10 mouse cellular contexts compared by ENCODE assay signal in the genomic region with DNA sequence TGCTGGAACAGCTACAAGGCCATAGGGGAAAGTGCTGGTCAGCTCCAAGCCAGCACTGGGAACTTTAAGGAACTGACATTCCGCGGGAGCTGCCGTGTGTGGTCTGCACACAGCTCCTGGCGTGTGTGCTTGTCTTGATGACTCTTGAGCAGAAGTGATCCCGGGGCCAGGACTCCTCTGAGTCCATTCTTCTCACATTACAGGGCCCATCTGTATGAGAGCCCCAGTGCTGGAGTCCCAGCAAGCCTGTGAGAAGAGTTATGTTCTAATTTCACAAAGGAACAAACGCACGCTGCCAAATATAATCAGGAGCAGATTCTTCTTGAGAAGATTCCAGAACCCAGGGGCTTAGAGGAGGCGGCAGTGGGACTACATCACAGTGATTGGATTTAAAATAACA. TPM values are rescaled to one million over a fixed set of nuclear protein-coding genes. Genes with fewer than 3 reads are reported as not detected.
DNase-seq lines count a peak whose midpoint lies in the region; ATAC-seq lines count a peak whose summit lies in the region.
"Had no signal": no experiment of that assay in that cellular context is flagged by ENCODE, and none has a peak within 500 bp of the region (broad histone marks: within the 10 kb centered on the region; RNA-seq: fewer than 3 reads in every experiment).

No protein-coding gene starts in this region.

- H3K9ac ChIP-seq in forebrain, embryonic 11.5 days (ENCODE audit: low read length) = no peak overlapping the region
- H3K9ac ChIP-seq in forebrain, embryonic 15.5 days (replicated peaks) = no peak overlapping the region
- H3K9ac ChIP-seq in lung, embryonic 15.5 days = no peak overlapping the region; the same call in 1 of the 2 replicates
- H3K9ac ChIP-seq in limb, embryonic 12.5 days (replicated peaks) = no peak overlapping the region
- H3K9ac ChIP-seq in hindbrain, embryonic 16.5 days (ENCODE audit: low read depth, low read length) = no peak overlapping the region
- H3K9ac ChIP-seq: hindbrain, embryonic 15.5 days; liver, embryonic 12.5 days had no signal

- no peaks in the 10 kb centered on the region for H3K9me3 ChIP-seq in forebrain, embryonic 11.5 days (ENCODE audit: control insufficient read depth, low read length)
- no peaks in the 10 kb centered on the region for H3K9me3 ChIP-seq in forebrain, embryonic 15.5 days
- H3K9me3 ChIP-seq in lung, embryonic 15.5 days = no peaks in the 10 kb centered on the region
- no peaks in the 10 kb centered on the region for H3K9me3 ChIP-seq in limb, embryonic 12.5 days
- H3K9me3 ChIP-seq in hindbrain, embryonic 16.5 days (ENCODE audit: control insufficient read depth, low read length) = no peaks in the 10 kb centered on the region
- H3K9me3 ChIP-seq: hindbrain, embryonic 15.5 days; liver, embryonic 12.5 days had no signal

- H3K27ac ChIP-seq in forebrain, embryonic 11.5 days (ENCODE audit: low read depth, low read length) = no peak overlapping the region
- H3K27ac ChIP-seq in forebrain, embryonic 15.5 days (replicated peaks) = no peak overlapping the region
- H3K27ac ChIP-seq in lung, embryonic 15.5 days = peak overlapping the region; percentile 58
- no peak overlapping the region for H3K27ac ChIP-seq in limb, embryonic 12.5 days
- no peak overlapping the region for H3K27ac ChIP-seq in hindbrain, embryonic 16.5 days (ENCODE audit: low read depth, low read length)
- H3K27ac ChIP-seq: hindbrain, embryonic 15.5 days; liver, embryonic 12.5 days had no signal

- H3K4me1 ChIP-seq in forebrain, embryonic 11.5 days (replicated peaks; ENCODE audit: control insufficient read depth, insufficient read depth, low read length) = no peaks in the 10 kb centered on the region
- H3K4me1 ChIP-seq in forebrain, embryonic 15.5 days = no peaks in the 10 kb centered on the region
- 0 out of 2 replicates have a peak, but pooled peaks cover 6% of the 10 kb centered on the region for H3K4me1 ChIP-seq in lung, embryonic 15.5 days
- peaks cover 10% of the 10 kb centered on the region for H3K4me1 ChIP-seq in limb, embryonic 12.5 days (replicated peaks)
- H3K4me1 ChIP-seq in hindbrain, embryonic 16.5 days (ENCODE audit: control insufficient read depth, insufficient read depth, low read depth, low read length) = no peaks in the 10 kb centered on the region
- H3K4me1 ChIP-seq: hindbrain, embryonic 15.5 days; liver, embryonic 12.5 days had no signal

- peak; percentile 51 for DNase-seq in forebrain, embryonic 11.5 days (ENCODE audit: low spot score)
- no peak for DNase-seq in lung, postnatal 25 days (ENCODE audit: low spot score)
- DNase-seq in yolk sac, embryonic 10.5 days (ENCODE audit: low spot score) = peak; percentile 28

- WGBS in forebrain, embryonic 11.5 days = 70% methylated on average over 8 of the region's 8 CpGs
- WGBS in forebrain, embryonic 15.5 days = 69% methylated on average over 8 of the region's 8 CpGs
- 12% methylated on average over 8 of the region's 8 CpGs for WGBS in lung, embryonic 15.5 days
- WGBS in limb, embryonic 12.5 days = 15% methylated on average over 8 of the region's 8 CpGs
- WGBS in hindbrain, embryonic 16.5 days = 69% methylated on average over 8 of the region's 8 CpGs

- H3K36me3 ChIP-seq in forebrain, embryonic 11.5 days (ENCODE audit: control insufficient read depth, insufficient read depth, low read length) = no peaks in the 10 kb centered on the region
- no peaks in the 10 kb centered on the region for H3K36me3 ChIP-seq in forebrain, embryonic 15.5 days
- H3K36me3 ChIP-seq in lung, embryonic 15.5 days = no peaks in the 10 kb centered on the region
- H3K36me3 ChIP-seq in limb, embryonic 12.5 days = no peaks in the 10 kb centered on the region
- no peaks in the 10 kb centered on the region for H3K36me3 ChIP-seq in hindbrain, embryonic 16.5 days (ENCODE audit: control insufficient read depth, insufficient read depth, low read length)
- H3K36me3 ChIP-seq: hindbrain, embryonic 15.5 days; liver, embryonic 12.5 days had no signal

- no peak overlapping the region for H3K4me3 ChIP-seq in forebrain, embryonic 11.5 days (ENCODE audit: low read depth, low read length)
- H3K4me3 ChIP-seq in forebrain, embryonic 15.5 days = no peak overlapping the region
- H3K4me3 ChIP-seq in lung, embryonic 15.5 days = no peak overlapping the region
- H3K4me3 ChIP-seq in limb, embryonic 12.5 days (replicated peaks) = no peak overlapping the region
- H3K4me3 ChIP-seq in hindbrain, embryonic 16.5 days (ENCODE audit: low read length) = no peak overlapping the region
- H3K4me3 ChIP-seq: hindbrain, embryonic 15.5 days; liver, embryonic 12.5 days had no signal

- no peak for ATAC-seq in forebrain, embryonic 11.5 days (replicated peaks; ENCODE audit: low FRiP score)
- ATAC-seq in forebrain, embryonic 15.5 days (replicated peaks) = no peak
- ATAC-seq in lung, embryonic 15.5 days (ENCODE audit: borderline replicate concordance, extremely low read depth, low FRiP score, low TSS enrichment) = peak; percentile 87
- peak; percentile 31; the same call in 1 of the 2 replicates for ATAC-seq in limb, embryonic 12.5 days (ENCODE audit: insufficient number of reproducible peaks, insufficient read depth, low FRiP score, low TSS enrichment, low read depth)
- ATAC-seq in inflammation-experienced regulatory T-cells, adult 6 months = no peak
- no peak for ATAC-seq in hindbrain, embryonic 16.5 days
- ATAC-seq: liver, embryonic 12.5 days had no signal

- no peaks in the 10 kb centered on the region for H3K27me3 ChIP-seq in forebrain, embryonic 11.5 days (ENCODE audit: control insufficient read depth, insufficient read depth, low read length)
- H3K27me3 ChIP-seq in forebrain, embryonic 15.5 days = no peaks in the 10 kb centered on the region
- no peaks in the 10 kb centered on the region for H3K27me3 ChIP-seq in lung, embryonic 15.5 days
- no peaks in the 10 kb centered on the region for H3K27me3 ChIP-seq in limb, embryonic 12.5 days
- no peaks in the 10 kb centered on the region for H3K27me3 ChIP-seq in hindbrain, embryonic 16.5 days (replicated peaks; ENCODE audit: control insufficient read depth, insufficient read depth, low read length)
- H3K27me3 ChIP-seq: hindbrain, embryonic 15.5 days; liver, embryonic 12.5 days had no signal

- H3K4me2 ChIP-seq in forebrain, embryonic 11.5 days (ENCODE audit: low read depth, low read length, severe bottlenecking) = no peak overlapping the region
- no peak overlapping the region for H3K4me2 ChIP-seq in forebrain, embryonic 15.5 days (replicated peaks)
- H3K4me2 ChIP-seq in lung, embryonic 15.5 days = peak overlapping the region; percentile 5
- peak overlapping the region; percentile 24; the same call in 1 of the 2 replicates for H3K4me2 ChIP-seq in limb, embryonic 12.5 days
- no peak overlapping the region for H3K4me2 ChIP-seq in hindbrain, embryonic 16.5 days (ENCODE audit: low read length)
- H3K4me2 ChIP-seq: hindbrain, embryonic 15.5 days; liver, embryonic 12.5 days had no signal

RNA-seq across cellular contexts. Expression of a gene that starts 34.2 kb away (rescaled TPM):
- 29.0 and 32.2 TPM in 2 replicates for polyA plus RNA-seq in forebrain, embryonic 11.5 days (2014; fragmentation: Nextera tagmentation; extraction: Ambion mirVana)
- polyA plus RNA-seq in forebrain, embryonic 15.5 days (2015; fragmentation: Nextera tagmentation; extraction: Ambion mirVana) = 24.3 and 27.6 TPM in 2 replicates
- 30.8 and 32.4 TPM in 2 replicates for polyA plus RNA-seq in lung, embryonic 15.5 days (2015; fragmentation: Nextera tagmentation; extraction: Ambion mirVana)
- 29.3 and 30.3 TPM in 2 replicates for polyA plus RNA-seq in limb, embryonic 12.5 days (2016; fragmentation: Nextera tagmentation; extraction: Ambion mirVana)
- 10 to 100 TPM; 16.8 to 22.4 (median 17.9) TPM for polyA plus RNA-seq in inflammation-experienced regulatory T-cells, adult 6 months (2017; shearing (Covaris generic))
- 38.2 and 38.9 TPM in 2 replicates for polyA plus RNA-seq in hindbrain, embryonic 16.5 days (2015; fragmentation: Nextera tagmentation; extraction: Ambion mirVana)

Comparison
In these comparisons a context has a peak if more than half of its experiments do, and no peak if none do; other contexts are left out.
1. ATAC-seq: peak in lung, embryonic 15.5 days (single experiment) and limb, embryonic 12.5 days (single experiment); none in forebrain, embryonic 11.5 days (single experiment), forebrain, embryonic 15.5 days (single experiment), inflammation-experienced regulatory T-cells, adult 6 months (single experiment) and hindbrain, embryonic 16.5 days (single experiment).
2. H3K4me2 ChIP-seq: peak in lung, embryonic 15.5 days (single experiment) and limb, embryonic 12.5 days (single experiment); none in forebrain, embryonic 11.5 days (single experiment), forebrain, embryonic 15.5 days (single experiment) and hindbrain, embryonic 16.5 days (single experiment).